Mouse (Mus musculus): ENCODE results near the gene Msi2. TPM values are rescaled to one million over a fixed set of nuclear protein-coding genes. Genes with fewer than 3 reads are reported as not detected.

Msi2 gene
- polyA plus RNA-seq, 1 experiment from 2014 or later, result 25.6 TPM

DNA sequence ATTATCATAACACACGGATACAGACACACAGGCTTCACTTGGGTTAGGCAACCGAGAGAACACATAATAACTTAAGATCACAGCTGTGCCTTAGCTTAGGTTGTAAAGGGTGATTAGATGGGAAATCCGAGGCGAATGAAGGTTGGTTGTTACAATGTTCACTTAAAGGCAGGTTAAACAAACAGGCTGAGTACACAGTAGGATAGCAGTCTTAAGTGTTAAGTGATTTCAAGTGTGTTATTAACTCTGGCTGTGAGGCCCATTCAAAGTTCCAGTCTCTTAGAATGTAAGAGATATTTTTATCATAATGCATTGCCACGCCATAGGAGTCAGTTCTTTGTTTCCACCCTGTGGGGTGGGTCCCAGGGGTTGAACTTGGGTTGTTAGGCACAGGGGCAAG is 383.4 kb downstream of the Msi2 start:
- Histone ChIP-seq H3K36me3 (ENCODE audit: control insufficient read depth, insufficient read depth, low read length) (no peaks in the 10 kb centered on the region), H3K9ac (replicated peaks; ENCODE audit: low read depth, low read length) (no peak overlapping the region)

GRCm38 (mm10) chr11:88332309-88332934 is 385.9 kb downstream of the Msi2 start:
- peaks cover 14% of the 10 kb centered on the region; the same call in 1 of the 2 replicates for H3K4me1 ChIP-seq (ENCODE audit: control insufficient read depth, insufficient read depth, low read length)
- H3K4me2 ChIP-seq (ENCODE audit: low read depth, low read length), result no peak overlapping the region
- H3K36me3 ChIP-seq (ENCODE audit: control insufficient read depth, insufficient read depth, low read length), result no peaks in the 10 kb centered on the region
- WGBS, result 51% methylated on average over 8 of the region's 8 CpGs
- H3K27ac ChIP-seq (ENCODE audit: low read depth, low read length), result no peak overlapping the region
- H3K9ac ChIP-seq (replicated peaks; ENCODE audit: low read depth, low read length), result no peak overlapping the region
- no peak overlapping the region for H3K4me3 ChIP-seq (ENCODE audit: low read depth, low read length)
- no peak for ATAC-seq (ENCODE audit: low read depth)
- H3K9me3 ChIP-seq (ENCODE audit: control insufficient read depth, low read length), result no peaks in the 10 kb centered on the region
- H3K27me3 ChIP-seq (ENCODE audit: control insufficient read depth, insufficient read depth, low read length), result no peaks in the 10 kb centered on the region

More for the DNA sequence above, 383.4 kb downstream of the Msi2 start:
- Histone ChIP-seq H3K4me3 (ENCODE audit: low read depth, low read length) (no peak overlapping the region), H3K27ac (ENCODE audit: low read depth, low read length) (no peak overlapping the region), H3K4me2 (ENCODE audit: low read depth, low read length) (no peak overlapping the region), H3K27me3 (ENCODE audit: control insufficient read depth, insufficient read depth, low read length) (no peaks in the 10 kb centered on the region), H3K4me1 (ENCODE audit: control insufficient read depth, insufficient read depth, low read length) (peaks cover 14% of the 10 kb centered on the region; the same call in 1 of the 2 replicates), H3K9me3 (ENCODE audit: control insufficient read depth, low read length) (no peaks in the 10 kb centered on the region)
- ATAC-seq (ENCODE audit: low read depth), result no peak
- WGBS, result 39% methylated on average over 5 of the region's 5 CpGs

DNA sequence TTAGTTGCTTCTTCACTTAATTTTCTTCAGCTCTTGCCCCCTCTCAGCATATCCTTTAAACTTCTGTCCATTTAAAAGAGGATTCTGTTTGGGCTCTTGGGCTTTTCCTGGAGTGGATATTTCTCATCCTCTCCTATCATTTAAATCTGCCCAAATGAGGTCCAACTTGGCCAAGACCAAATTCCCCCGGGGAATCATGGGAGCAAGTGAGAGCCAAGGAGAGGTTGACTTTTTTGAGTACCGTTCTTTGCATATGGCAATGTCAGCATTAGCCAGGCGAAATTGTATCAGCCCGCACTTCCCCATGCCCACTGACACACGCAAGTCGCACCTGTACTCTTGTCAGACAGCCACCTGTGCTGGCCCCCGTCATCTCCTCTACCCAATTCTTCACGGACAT is 386.6 kb downstream of the Msi2 start:
- H3K36me3 ChIP-seq (ENCODE audit: control insufficient read depth, insufficient read depth, low read length), result no peaks in the 10 kb centered on the region
- ATAC-seq (ENCODE audit: low read depth), result no peak
- H3K4me1 ChIP-seq (ENCODE audit: control insufficient read depth, insufficient read depth, low read length), result peaks cover 14% of the 10 kb centered on the region; the same call in 1 of the 2 replicates
- H3K4me2 ChIP-seq (ENCODE audit: low read depth, low read length), result no peak overlapping the region
- H3K9me3 ChIP-seq (ENCODE audit: control insufficient read depth, low read length), result no peaks in the 10 kb centered on the region
- 93% methylated on average over 8 of the region's 8 CpGs for WGBS
- no peak overlapping the region for H3K9ac ChIP-seq (replicated peaks; ENCODE audit: low read depth, low read length)
- no peaks in the 10 kb centered on the region for H3K27me3 ChIP-seq (ENCODE audit: control insufficient read depth, insufficient read depth, low read length)
- no peak overlapping the region for H3K4me3 ChIP-seq (ENCODE audit: low read depth, low read length)
- H3K27ac ChIP-seq (ENCODE audit: low read depth, low read length), result no peak overlapping the region

DNA sequence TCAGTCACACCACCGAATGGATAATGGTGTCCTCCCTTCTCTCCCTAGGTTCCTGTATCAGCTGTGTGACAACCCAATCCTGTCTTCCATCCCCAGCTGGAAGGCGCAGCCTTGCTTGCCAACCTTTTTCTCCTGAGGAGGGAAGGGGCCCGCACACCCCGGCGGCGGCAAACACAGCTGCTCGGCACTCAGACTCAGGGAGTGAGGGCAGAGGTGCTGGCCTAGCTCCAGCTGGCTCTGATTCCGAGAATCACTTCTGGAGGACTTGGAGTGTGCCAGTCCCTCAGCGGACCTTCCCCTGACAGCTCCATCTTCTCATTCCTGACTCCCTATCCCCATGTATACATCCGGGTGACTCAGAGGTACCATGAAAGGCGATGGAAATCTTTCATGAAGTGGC is 387.5 kb downstream of the Msi2 start:
- H3K4me1 ChIP-seq (ENCODE audit: control insufficient read depth, insufficient read depth, low read length), result peaks cover 14% of the 10 kb centered on the region; the same call in 1 of the 2 replicates
- WGBS, result 38% methylated on average over 11 of the region's 11 CpGs
- H3K27ac ChIP-seq (ENCODE audit: low read depth, low read length), result peak overlapping the region; percentile 53
- no peaks in the 10 kb centered on the region for H3K9me3 ChIP-seq (ENCODE audit: control insufficient read depth, low read length)
- H3K27me3 ChIP-seq (ENCODE audit: control insufficient read depth, insufficient read depth, low read length), result no peaks in the 10 kb centered on the region
- no peaks in the 10 kb centered on the region for H3K36me3 ChIP-seq (ENCODE audit: control insufficient read depth, insufficient read depth, low read length)
- ATAC-seq (ENCODE audit: low read depth), result peak; percentile 50; the same call in 1 of the 2 replicates
- H3K9ac ChIP-seq (replicated peaks; ENCODE audit: low read depth, low read length), result no peak overlapping the region
- H3K4me3 ChIP-seq (ENCODE audit: low read depth, low read length), result no peak overlapping the region
- no peak overlapping the region for H3K4me2 ChIP-seq (ENCODE audit: low read depth, low read length)

GRCm38 (mm10) chr11:88328813-88329595 is 389.3 kb downstream of the Msi2 start:
- no peak overlapping the region for H3K4me3 ChIP-seq (ENCODE audit: low read depth, low read length)
- ATAC-seq (ENCODE audit: low read depth), result peak; percentile 21; the same call in 1 of the 2 replicates
- no peaks in the 10 kb centered on the region for H3K9me3 ChIP-seq (ENCODE audit: control insufficient read depth, low read length)
- H3K36me3 ChIP-seq (ENCODE audit: control insufficient read depth, insufficient read depth, low read length), result no peaks in the 10 kb centered on the region
- no peak overlapping the region for H3K4me2 ChIP-seq (ENCODE audit: low read depth, low read length)
- H3K9ac ChIP-seq (replicated peaks; ENCODE audit: low read depth, low read length), result no peak overlapping the region
- H3K4me1 ChIP-seq (ENCODE audit: control insufficient read depth, insufficient read depth, low read length), result peaks cover 14% of the 10 kb centered on the region; the same call in 1 of the 2 replicates
- H3K27me3 ChIP-seq (ENCODE audit: control insufficient read depth, insufficient read depth, low read length), result no peaks in the 10 kb centered on the region
- 70% methylated on average over 17 of the region's 17 CpGs for WGBS
- H3K27ac ChIP-seq (ENCODE audit: low read depth, low read length), result no peak overlapping the region

- H3K27ac ChIP-seq (ENCODE audit: low read depth, low read length), result no peak overlapping the region
Observed at GRCm38 (mm10) chr11:88327016-88327415, 391.3 kb downstream of the Msi2 start.

DNA sequence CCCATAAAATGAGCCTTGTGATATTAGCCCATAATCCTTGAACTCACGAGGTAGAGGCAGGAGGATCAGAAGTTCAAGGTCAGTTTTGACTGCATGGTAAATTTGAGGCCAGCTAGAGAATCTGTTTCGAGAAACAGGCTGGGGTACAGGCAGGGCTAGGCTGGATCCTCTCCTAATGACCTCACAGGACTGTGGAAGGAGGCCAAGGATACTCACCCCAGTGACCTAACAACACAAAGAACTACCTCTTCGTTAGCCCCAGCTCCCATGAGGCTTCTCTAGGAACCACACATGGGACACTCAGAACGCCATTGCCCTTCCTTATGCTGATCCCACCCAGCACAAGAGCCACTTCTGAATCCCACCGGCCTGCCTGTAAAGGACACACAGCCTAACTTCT is 399.5 kb downstream of the Msi2 start:
- Histone ChIP-seq H3K9me3 (ENCODE audit: control insufficient read depth, low read length) (no peaks in the 10 kb centered on the region), H3K4me2 (ENCODE audit: low read depth, low read length) (no peak overlapping the region), H3K4me1 (ENCODE audit: control insufficient read depth, insufficient read depth, low read length) (peaks cover 11% of the 10 kb centered on the region; the same call in 1 of the 2 replicates), H3K9ac (replicated peaks; ENCODE audit: low read depth, low read length) (no peak overlapping the region), H3K36me3 (ENCODE audit: control insufficient read depth, insufficient read depth, low read length) (no peaks in the 10 kb centered on the region), H3K4me3 (ENCODE audit: low read depth, low read length) (no peak overlapping the region), H3K27ac (ENCODE audit: low read depth, low read length) (no peak overlapping the region), H3K27me3 (ENCODE audit: control insufficient read depth, insufficient read depth, low read length) (no peaks in the 10 kb centered on the region)
- ATAC-seq (ENCODE audit: low read depth), result no peak
- WGBS, result 74% methylated on average over 5 of the region's 5 CpGs

More at GRCm38 (mm10) chr11:88327016-88327415, 391.3 kb downstream of the Msi2 start:
- Histone ChIP-seq H3K4me3 (ENCODE audit: low read depth, low read length) (no peak overlapping the region), H3K4me2 (ENCODE audit: low read depth, low read length) (no peak overlapping the region), H3K9ac (replicated peaks; ENCODE audit: low read depth, low read length) (no peak overlapping the region), H3K4me1 (ENCODE audit: control insufficient read depth, insufficient read depth, low read length) (peaks cover 9% of the 10 kb centered on the region; the same call in 1 of the 2 replicates), H3K36me3 (ENCODE audit: control insufficient read depth, insufficient read depth, low read length) (no peaks in the 10 kb centered on the region), H3K27me3 (ENCODE audit: control insufficient read depth, insufficient read depth, low read length) (no peaks in the 10 kb centered on the region), H3K9me3 (ENCODE audit: control insufficient read depth, low read length) (no peaks in the 10 kb centered on the region)
- no peak; the same call in 1 of the 2 replicates for ATAC-seq (ENCODE audit: low read depth)
- WGBS, result 0% methylated on average over 4 of the region's 4 CpGs

DNA sequence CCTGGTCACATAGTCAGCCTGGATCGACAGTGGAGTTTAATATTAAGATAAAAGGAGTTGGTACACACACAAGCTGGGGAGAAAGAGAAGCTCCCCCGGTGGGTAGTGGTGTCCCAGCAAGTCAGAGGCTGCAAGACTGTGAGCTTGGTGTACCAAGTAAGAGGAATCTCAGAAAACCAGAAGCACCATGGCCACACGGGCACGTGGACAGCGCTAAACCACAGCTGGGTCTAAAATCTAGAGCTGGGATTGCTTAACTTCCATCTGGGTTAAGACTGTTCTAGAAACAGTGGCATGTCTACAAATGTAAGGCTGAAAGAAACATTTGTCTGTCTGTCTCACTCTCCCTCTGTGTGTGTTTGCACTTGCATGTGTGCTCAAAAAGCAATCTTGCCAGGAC is 402.9 kb downstream of the Msi2 start:
- no peaks in the 10 kb centered on the region for H3K27me3 ChIP-seq (ENCODE audit: control insufficient read depth, insufficient read depth, low read length)
- ATAC-seq (ENCODE audit: low read depth), result no peak
- 88% methylated on average over 5 of the region's 5 CpGs for WGBS
- no peaks in the 10 kb centered on the region for H3K36me3 ChIP-seq (ENCODE audit: control insufficient read depth, insufficient read depth, low read length)
- peaks cover 19% of the 10 kb centered on the region; the same call in 1 of the 2 replicates for H3K4me1 ChIP-seq (ENCODE audit: control insufficient read depth, insufficient read depth, low read length)
- no peak overlapping the region for H3K4me3 ChIP-seq (ENCODE audit: low read depth, low read length)
- no peak overlapping the region for H3K4me2 ChIP-seq (ENCODE audit: low read depth, low read length)
- H3K27ac ChIP-seq (ENCODE audit: low read depth, low read length), result no peak overlapping the region
- H3K9ac ChIP-seq (replicated peaks; ENCODE audit: low read depth, low read length), result no peak overlapping the region
- H3K9me3 ChIP-seq (ENCODE audit: control insufficient read depth, low read length), result no peaks in the 10 kb centered on the region

DNA sequence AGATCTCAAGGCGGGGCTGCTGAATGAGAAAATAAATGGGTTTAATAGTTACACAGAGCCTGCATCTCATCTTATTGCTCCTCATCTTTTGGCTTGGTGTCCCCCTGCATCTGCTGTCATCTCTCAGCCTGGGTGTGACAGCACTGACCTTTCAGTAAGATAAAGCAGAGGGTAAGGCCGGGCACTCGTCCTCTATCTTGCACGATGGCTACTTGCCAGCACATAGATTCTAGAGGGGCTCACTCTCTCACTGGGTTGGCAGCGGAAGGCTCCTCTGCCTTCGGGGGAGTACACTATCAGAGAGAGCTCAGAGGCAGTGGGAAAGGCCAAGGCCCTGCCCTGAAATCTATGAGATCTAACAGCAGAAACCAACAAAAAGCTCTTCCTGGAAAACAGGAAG is 403.8 kb downstream of the Msi2 start:
- Histone ChIP-seq H3K9me3 (ENCODE audit: control insufficient read depth, low read length) (no peaks in the 10 kb centered on the region), H3K36me3 (ENCODE audit: control insufficient read depth, insufficient read depth, low read length) (no peaks in the 10 kb centered on the region), H3K4me1 (ENCODE audit: control insufficient read depth, insufficient read depth, low read length) (peaks cover 21% of the 10 kb centered on the region; the same call in 1 of the 2 replicates), H3K4me2 (ENCODE audit: low read depth, low read length) (no peak overlapping the region), H3K4me3 (ENCODE audit: low read depth, low read length) (no peak overlapping the region), H3K27me3 (ENCODE audit: control insufficient read depth, insufficient read depth, low read length) (no peaks in the 10 kb centered on the region), H3K9ac (replicated peaks; ENCODE audit: low read depth, low read length) (no peak overlapping the region), H3K27ac (ENCODE audit: low read depth, low read length) (no peak overlapping the region)
- ATAC-seq (ENCODE audit: low read depth), result no peak
- WGBS, result 31% methylated on average over 6 of the region's 6 CpGs

All from neural tube, embryonic 14.5 days (tissue).